Mouse (Mus musculus): Measurements from ENCODE around the gene Gm8439.

The Gm8439 gene

DNA sequence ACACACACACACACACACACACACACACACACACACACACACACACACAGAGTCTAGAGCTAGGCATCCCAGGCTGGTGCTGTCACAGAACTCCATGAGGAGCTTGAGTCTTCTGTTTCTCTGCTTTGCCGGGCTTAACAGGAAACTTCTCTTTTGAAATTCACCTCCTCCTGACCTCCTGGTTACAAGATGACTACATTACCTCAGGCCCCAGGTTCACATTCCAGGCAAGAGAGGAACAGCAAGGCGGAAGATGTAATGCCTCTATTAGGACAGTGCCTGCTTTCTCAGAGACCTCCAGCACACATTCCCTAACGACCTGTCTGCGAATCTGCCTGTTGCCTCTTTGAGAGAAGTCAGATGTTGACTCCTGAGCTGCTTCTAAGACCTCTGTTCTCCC lies at the start of gene Gm8439:
TSS of gene Gm8439 (plus strand) at position 301 of the 400 bp plus-strand sequence.
- 72% methylated on average over 4 of the region's 4 CpGs for WGBS

DNA sequence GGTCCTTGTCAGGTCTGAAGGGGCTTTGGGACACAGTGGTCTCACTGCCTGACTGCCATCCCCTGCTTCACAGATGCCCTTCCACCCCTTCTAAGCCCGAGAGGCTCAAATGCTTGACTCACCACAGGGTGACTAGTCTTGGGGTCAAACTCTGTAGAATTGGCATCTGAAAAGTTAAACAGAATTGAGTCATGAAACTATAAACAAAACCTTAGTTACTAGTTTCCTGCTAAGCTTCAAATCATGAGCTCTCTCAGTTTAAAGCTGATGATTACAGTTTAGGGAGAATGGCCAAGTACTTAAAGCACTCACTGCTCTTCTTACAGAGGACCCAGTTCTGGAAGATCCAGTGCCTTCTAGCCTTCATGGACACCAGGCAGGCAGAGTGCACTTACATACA lies 43.6 kb upstream of the Gm8439 start:
- WGBS = 71% methylated on average over 1 of the region's 1 CpGs

DNA sequence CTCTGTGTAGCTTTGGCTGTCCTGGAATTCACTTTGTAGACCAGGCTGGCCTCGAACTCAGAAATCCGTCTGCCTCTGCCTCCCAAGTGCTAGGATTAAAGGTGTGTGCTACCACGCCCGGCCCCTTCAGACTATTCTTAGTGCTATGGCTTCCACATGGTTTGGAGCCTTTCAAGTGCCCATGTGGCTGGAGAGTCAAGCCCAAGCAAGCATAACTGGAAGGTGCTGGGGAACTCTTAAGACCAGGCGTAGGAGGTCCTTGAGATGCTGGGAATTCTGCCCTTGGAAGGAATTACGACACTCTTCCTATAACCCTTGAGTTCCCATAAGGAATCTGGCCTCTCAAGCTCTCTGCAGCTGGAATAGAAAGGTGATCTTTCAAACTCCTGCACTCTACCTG lies 32.0 kb upstream of the Gm8439 start:
- WGBS = 94% methylated on average over 6 of the region's 6 CpGs

DNA sequence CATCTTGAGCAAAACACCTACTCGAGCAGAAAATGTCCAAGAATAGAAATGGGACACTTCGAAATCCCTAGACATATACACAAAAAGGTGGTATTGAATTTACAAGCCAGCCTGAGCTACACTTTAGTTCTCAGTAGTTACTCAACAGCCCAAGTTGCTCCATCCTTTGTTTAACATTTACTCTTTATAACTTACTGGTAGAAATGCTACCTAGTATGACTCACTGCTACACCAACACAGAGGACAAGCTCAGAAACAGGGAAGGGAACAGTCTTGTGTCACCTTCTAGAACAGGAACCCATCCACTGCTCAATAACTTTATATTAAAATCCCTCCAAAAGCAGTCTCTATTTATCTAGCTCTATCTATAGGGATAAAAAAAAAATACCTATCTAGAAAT lies 22.8 kb upstream of the Gm8439 start:
- WGBS = 56% methylated on average over 2 of the region's 2 CpGs

DNA sequence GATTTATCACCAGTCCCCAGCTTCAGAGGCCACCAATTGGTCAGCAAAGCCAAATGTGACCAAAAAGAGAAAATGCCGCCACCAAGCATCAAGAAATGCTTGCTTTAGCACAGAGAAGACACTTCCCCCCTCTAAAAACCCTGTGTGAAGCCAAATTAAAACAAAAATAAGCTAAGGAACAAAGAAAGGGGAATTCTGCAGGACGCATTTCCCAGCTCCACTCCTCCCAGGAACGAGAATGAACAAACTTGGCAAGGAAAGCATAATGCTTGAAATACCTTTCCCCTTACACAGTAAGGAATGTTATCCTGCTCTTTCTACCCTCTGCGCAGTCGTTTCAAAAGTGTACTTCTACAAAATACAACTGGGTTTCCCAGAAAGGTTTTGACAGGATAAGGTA lies 20.5 kb upstream of the Gm8439 start:
- WGBS = 19% methylated on average over 5 of the region's 5 CpGs

GRCm38 (mm10) chr4:120569025-120569424 lies 19.5 kb upstream of the Gm8439 start:
- 6% methylated on average over 4 of the region's 4 CpGs for WGBS

- 1% methylated on average over 96 of the region's 97 CpGs for WGBS
Measured at GRCm38 (mm10) chr4:120569486-120570437, 18.8 kb upstream of the Gm8439 start, which contains the start of gene Ctps. Ctps (minus strand) TSS chr4:120570276.

GRCm38 (mm10) chr4:120570438-120571069 lies 18.0 kb upstream of the Gm8439 start:
- WGBS = under 1% methylated on average over 27 of the region's 27 CpGs

DNA sequence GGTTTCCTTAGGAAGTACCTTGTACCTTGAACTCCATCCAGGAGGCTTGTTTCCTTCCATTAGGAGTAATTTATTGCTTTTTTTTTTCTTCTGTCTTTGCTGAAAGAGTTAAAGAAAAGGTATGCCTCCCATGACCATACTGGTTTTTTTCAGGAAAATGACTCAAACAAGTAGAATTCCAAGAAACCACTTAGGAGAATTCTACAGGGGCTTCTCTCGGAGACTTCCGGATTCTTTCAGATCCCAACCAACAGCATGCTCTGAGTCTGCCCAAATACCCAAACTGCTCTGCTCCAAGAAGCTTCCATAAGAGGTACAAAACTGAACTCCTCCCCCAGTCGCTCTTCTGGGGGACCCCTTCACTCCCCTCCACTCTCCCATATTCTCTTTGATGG lies 17.5 kb upstream of the Gm8439 start:
- 76% methylated on average over 3 of the region's 3 CpGs for WGBS

GRCm38 (mm10) chr4:120571691-120572090 lies 16.9 kb upstream of the Gm8439 start:
- 57% methylated on average over 3 of the region's 3 CpGs for WGBS

DNA sequence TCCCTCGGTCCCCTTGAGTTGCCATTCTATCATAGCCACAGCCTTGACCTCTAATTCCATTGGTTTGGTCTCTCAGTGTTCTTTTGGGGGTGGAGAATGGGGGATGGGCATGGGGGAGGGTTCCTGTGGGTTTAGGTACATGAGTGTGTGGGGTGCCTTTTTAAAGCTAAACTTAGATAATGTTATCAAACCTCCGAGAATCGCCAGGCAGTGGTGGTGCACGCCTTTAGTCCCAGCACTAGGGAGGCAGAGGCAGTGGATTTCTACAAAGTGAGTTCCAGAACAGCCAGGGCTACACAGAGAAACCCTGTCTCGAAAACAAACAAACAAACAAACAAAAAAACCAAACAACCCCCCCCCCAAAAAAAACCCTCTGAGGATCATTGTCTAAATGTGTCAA lies 7.7 kb upstream of the Gm8439 start:
- WGBS = 80% methylated on average over 5 of the region's 5 CpGs

DNA sequence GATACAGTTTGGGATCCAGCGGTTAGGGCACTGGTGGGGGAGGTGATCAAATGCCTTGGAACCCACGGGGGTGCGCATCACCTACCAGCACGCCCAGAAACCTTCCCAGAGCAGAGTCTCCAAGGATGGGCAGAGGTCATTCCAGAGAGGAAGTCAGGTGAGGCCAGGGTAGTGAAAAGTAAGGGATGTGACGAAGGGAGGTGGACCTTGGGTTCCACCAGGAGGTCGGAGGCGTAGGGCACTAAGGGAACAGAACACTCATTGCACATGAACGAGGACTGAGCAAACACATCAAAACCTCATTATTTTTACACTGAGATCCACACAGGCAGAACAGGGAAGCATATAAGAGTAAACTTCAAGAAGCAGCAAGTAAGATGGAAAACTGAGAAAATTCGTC lies 6.8 kb upstream of the Gm8439 start:
- 88% methylated on average over 9 of the region's 9 CpGs for WGBS

DNA sequence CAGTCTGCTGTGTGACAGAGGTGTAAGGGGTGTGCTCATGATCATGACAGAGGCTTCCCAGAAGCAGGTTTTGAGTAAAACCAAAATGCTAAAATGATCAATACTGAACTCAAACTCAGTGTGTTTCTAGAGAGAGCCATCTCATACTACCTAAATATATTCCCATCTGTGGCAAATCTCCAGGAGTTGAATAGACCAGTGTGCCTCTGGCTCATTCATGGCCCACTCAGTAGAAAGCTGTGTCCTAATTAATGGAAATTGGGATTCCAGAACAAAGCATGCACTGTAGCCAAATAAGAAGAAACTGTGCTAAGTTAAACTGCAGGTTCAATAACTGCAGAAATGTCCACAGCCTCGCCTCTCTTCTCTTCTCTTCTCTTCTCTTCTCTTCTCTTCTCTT lies 1.6 kb upstream of the Gm8439 start:
- WGBS = 53% methylated on average over 1 of the region's 1 CpGs

GRCm38 (mm10) chr4:120589070-120589469 lies 525 bp downstream of the Gm8439 start:
- WGBS = 63% methylated on average over 3 of the region's 3 CpGs

GRCm38 (mm10) chr4:120589815-120590422 lies 1.4 kb downstream of the Gm8439 start:
- WGBS = 22% methylated on average over 5 of the region's 5 CpGs

GRCm38 (mm10) chr4:120590973-120591372 lies 2.4 kb downstream of the Gm8439 start:
- 54% methylated on average over 4 of the region's 4 CpGs for WGBS

GRCm38 (mm10) chr4:120596210-120596609 lies 7.7 kb downstream of the Gm8439 start:
- 93% methylated on average over 1 of the region's 1 CpGs for WGBS

DNA sequence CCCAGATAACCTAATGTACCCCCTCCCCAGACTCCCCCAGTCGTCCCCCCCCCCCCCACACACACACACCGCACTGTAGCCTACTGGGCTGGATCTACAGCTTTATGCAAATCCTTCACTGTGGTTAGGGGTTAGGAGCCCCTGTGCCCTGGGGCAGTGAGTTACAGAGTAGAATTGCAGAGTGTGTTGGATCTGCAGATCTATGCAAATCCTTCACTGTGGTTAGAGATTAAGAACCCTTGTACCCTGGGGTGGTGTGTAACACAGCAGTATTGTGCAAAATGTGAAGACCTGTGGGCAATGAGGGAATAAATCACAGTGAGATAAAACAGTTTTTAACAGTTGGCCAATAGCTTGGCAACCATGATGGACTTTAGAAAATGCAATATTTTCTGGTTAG lies 10.4 kb downstream of the Gm8439 start:
- WGBS = 38% methylated on average over 2 of the region's 2 CpGs

DNA sequence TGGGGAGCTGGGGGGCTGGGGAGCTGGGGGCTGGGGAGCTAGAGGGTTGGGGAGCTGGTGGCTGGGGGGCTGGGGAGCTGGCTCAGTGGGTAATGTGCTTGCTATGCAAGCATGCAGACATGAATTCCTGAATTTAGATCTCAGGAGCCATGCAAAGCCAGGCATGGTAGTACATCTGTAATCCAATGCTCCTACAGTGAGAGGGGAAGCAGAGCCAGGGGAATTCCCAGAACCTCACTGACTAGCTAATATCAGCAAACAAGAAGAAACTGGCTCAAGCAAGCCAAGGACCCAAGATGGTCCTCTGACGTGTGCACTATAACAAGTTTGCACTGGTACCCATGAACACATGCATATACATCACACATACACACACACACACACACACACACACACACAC lies 13.2 kb downstream of the Gm8439 start:
- WGBS = 85% methylated on average over 1 of the region's 1 CpGs

DNA sequence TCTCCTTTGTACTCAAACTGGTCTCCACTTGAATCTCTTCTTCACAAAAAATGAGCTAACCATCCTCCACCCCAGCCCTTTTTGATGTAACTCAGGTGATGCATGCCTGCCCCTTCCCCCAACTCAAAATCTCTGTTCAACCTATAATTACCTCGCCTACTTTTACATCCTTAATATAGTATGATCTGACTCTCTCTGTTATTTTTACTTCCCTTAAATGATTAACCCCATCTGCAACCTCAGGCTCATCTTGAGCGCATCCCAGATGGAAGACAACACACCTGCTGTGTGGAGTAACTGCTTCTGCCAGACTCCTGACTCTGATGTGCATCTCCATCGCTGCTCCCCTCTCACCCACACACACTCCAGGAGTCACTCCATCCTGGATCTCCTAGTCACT lies 14.1 kb downstream of the Gm8439 start:
- 71% methylated on average over 3 of the region's 3 CpGs for WGBS

- 49% methylated on average over 3 of the region's 3 CpGs for WGBS
Measured at GRCm38 (mm10) chr4:120606941-120607340, 18.4 kb downstream of the Gm8439 start.

DNA sequence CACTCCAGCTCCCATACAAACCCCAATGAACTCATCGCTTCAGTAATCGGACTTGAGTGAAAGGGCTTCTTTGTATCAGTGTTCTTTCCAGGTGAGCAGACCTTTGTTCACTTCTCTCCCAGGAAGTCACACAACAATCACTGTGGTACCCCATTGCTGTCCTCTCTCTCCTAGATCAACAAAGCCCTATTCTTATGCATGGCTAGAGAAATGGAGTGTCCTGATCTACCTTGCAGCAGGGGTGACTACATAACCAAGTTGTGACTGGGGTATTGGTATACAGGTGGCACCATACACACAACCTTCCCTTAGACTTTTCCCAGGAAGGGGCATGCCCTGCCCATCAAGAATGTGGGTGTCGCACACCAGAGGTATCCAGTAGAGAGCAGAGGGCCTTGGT lies 22.5 kb downstream of the Gm8439 start:
- 86% methylated on average over 3 of the region's 3 CpGs for WGBS
